Mouse (Mus musculus) macrophage (primary cell): ENCODE results near the gene Efcab10. TPM values are rescaled to one million over a fixed set of nuclear protein-coding genes. Genes with fewer than 3 reads are reported as not detected.
A peak's percentile ranks its signal among the peaks of the same experiment; 100 is the strongest.

Experiments used
- H3K27ac ChIP-seq: fragments of 350-480 bp; formaldehyde crosslinking; 2 replicates; pipeline ENCODE4 v1.9.0; 2021
- H3K36me3 ChIP-seq: fragments of 350-480 bp; formaldehyde crosslinking; 2 replicates; pipeline ENCODE4 v1.9.0; 2021; ENCODE audit errors: inconsistent target
- H3K4me3 ChIP-seq: fragments of 350-480 bp; formaldehyde crosslinking; 2 replicates; pipeline ENCODE4 v1.9.0; 2021; ENCODE audit errors: inconsistent target
- H3K79me2 ChIP-seq: fragments of 350-480 bp; formaldehyde crosslinking; 2 replicates; pipeline ENCODE4 v1.9.0; 2021; ENCODE audit errors: inconsistent target
- WGBS: methylation state at CpG from one replicate; pipeline ENCODE4 v1.1.7; 2026; ENCODE audit warnings: inconsistent platforms; ENCODE audit not compliant: missing documents; 5-methylcytosine and 5-hydroxymethylcytosine counted together
- polyA plus RNA-seq: library from polyadenylated mRNA; stranded (reverse); fragments of 250-400 nt; gene quantifications from 3 replicates; pipeline ENCODE4 v1.2.4, GENCODE M21; 2018; ENCODE audit warnings: inconsistent platforms
- total RNA-seq, 78 experiments: library from RNA; depleted of rRNA; stranded (reverse); fragments of 250-400 nt; gene quantifications; 1 replicate in 9 of 78; 2 replicates in 24 of 78; 3 replicates in 43 of 78; 4 replicates in 2 of 78; pipeline ENCODE4 v1.2.4; 2018; ENCODE audit warnings: inconsistent platforms in 56 of 78

Efcab10 gene
- not detected for total RNA-seq (2018; cell fraction: chromatin; rRNA removed)
- total RNA-seq (2018; cell fraction: cytosol; rRNA removed), result not detected
- not detected for total RNA-seq (2018; cell fraction: nucleus; rRNA removed)
- polyA plus RNA-seq, result not detected in 3 replicates

DNA sequence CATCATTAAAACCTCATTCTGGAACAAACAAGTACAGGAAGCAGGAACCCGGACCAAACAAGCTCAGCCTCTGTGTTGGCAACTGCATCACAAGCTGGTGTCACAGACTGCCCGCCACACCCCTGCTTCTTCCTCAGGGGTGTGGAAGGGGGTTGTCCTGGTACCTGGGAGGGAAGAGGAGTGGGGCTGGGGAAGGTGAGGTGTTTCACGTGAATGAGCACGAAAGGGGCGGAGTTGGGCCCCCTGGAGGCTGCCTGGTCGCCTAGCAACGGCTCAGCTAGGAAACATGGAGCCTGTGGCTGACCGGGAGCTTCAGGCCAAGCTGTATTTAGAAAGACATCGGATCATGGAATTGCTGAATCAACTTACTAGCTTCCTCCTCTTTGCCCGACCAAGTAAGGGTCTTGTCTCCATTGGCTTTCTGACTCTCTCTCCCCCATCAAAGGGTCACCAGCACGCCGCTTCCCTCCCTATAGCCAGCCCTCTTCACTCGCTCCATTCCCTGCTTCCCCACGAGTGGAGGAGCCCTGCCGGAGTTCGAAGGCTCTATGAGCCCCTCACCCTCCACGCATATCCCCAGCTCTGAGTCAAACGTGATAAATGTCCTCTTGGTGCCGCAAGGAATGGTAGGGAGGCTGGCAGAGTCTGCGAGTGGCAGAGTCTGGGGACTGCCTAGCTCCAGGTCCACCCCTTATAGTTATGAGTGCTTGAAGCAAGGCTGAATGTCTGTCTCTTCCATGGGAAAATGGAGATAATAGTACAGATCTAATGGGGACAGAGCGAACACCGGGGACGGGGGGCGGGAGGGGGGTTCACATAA is at the start of gene Efcab10:
Efcab10 (plus strand) TSS at position 51 of the 820 bp plus-strand sequence.
- H3K27ac ChIP-seq, result no peak within 1 kb of the TSS
- no peaks in the 10 kb centered on the region for H3K36me3 ChIP-seq
- WGBS, result 46% methylated on average over 24 of the region's 24 CpGs
- H3K4me3 ChIP-seq, result no peak within 1 kb of the TSS
- no peaks in the 10 kb centered on the region for H3K79me2 ChIP-seq

DNA sequence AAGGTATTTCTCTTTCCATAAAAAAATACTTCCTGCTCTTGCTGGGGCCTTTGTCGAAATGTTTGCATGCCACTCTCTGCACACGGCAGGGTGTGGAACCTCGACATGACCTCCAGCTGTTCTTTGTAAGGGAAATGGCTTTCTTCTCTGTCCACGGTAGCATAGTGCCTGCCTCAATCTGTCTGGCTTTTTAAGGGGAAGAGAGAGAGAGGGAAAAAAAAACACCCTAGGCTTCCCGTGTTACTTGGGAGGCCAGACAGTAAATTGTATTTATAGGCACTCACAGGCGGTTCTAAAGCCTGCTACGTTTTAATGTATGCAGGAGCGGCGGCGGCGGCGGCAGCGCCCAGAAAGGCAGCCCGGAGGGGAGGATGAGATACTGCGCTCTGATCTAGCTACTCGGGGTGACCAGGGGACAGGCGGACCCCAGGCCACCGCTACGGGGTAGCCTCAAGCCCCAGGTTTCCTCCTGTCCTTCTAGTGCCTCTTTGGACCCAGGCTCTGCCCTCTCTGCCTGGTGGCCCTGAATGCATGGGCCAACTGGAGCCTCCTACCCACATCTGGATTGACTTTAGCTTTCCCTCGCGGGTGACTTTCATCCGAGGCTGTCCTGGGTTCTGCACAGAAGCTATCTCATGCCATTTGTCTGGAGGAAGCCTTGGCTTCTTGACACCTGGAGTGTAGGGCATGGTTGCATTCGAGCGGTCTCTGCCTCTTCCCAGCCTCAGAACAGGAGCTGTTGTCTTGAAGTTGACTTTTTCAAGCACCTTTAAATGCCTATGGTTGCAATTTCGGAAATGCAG is 49.5 kb upstream of the Efcab10 start:
- WGBS, result 92% methylated on average over 25 of the region's 25 CpGs
- no peak overlapping the region for H3K4me3 ChIP-seq
- H3K36me3 ChIP-seq, result peaks cover 95% of the 10 kb centered on the region
- H3K27ac ChIP-seq, result no peak overlapping the region
- H3K79me2 ChIP-seq, result no peaks in the 10 kb centered on the region

DNA sequence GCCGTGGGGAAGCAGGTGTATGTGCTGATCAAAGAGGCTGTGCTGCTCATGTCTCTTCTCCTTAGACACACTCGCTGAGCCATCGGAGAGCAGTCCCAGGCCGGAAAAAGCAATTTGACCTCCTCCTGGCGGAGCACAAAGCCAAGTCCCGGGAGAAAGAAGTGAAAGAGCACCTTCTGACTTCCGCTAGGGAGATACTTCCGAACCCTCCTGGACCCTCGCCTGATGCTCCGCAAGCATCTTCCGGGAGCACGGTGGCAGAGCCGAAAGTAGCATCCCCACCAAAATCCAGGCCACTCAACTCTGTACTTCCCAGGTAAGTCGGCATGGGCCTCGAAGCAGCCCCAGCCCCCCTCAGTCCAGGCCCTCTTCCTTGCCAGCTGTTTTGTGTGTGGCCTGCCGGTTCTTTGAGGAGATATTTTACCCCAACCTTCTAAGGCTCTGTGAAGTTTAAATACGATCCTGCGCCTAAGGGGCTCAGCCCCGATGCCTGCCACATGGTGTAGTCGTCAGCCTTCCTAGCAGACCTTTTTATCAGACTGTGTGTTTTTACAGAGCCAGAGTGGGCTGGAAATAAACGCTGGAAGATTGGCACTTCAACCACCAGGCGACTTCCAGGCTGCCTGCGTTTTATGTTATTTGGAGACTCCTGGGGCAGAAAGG is 48.8 kb upstream of the Efcab10 start:
- Histone ChIP-seq H3K4me3 (no peak overlapping the region), H3K27ac (no peak overlapping the region), H3K79me2 (no peaks in the 10 kb centered on the region), H3K36me3 (peaks cover 95% of the 10 kb centered on the region)
- WGBS, result 89% methylated on average over 23 of the region's 23 CpGs

DNA sequence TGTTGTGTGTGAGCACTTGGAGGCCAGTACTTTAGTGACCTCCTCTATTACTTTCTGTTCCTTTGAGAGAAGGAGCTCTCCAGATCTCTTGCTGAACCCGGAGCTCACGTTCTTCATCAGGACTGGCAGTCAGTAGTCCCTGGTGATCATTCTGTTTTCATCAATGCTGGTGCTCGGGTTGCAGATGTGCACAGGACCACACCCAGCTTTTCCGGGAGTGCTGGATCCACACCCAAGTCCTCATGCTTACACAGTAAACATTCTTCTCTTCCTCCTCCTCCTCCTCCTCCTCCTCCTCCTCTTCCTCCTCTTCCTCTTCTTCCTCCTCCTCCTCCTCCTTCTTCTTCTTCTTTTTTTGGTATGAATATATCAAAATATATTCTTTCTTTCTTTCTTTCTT is 42.0 kb upstream of the Efcab10 start:
- Histone ChIP-seq H3K27ac (no peak overlapping the region), H3K36me3 (peaks cover 78% of the 10 kb centered on the region), H3K4me3 (no peak overlapping the region), H3K79me2 (no peaks in the 10 kb centered on the region)
- 100% methylated on average over 4 of the region's 4 CpGs for WGBS

DNA sequence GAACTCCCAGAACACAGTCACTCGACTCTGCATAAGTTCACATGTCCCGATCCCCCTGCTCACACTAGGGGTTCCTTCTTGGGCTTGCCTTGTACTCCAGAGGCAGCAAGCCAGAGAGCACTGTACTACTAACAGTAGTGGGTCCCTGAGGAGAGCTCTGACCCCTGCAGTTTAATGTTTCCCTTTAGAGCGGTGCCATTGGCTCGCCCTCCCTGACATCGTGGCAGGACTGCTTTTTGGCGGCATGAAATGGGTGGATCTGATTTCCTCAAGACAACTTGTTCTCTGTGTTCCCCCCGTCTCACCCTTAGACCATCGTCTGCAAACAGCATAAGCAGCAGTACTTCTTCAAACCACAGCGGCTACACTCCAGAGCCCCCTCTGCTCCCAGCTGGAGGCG is 36.3 kb upstream of the Efcab10 start:
- no peak overlapping the region for H3K4me3 ChIP-seq
- no peak overlapping the region for H3K27ac ChIP-seq
- H3K36me3 ChIP-seq, result peaks cover 78% of the 10 kb centered on the region
- no peaks in the 10 kb centered on the region for H3K79me2 ChIP-seq
- 98% methylated on average over 10 of the region's 10 CpGs for WGBS

DNA sequence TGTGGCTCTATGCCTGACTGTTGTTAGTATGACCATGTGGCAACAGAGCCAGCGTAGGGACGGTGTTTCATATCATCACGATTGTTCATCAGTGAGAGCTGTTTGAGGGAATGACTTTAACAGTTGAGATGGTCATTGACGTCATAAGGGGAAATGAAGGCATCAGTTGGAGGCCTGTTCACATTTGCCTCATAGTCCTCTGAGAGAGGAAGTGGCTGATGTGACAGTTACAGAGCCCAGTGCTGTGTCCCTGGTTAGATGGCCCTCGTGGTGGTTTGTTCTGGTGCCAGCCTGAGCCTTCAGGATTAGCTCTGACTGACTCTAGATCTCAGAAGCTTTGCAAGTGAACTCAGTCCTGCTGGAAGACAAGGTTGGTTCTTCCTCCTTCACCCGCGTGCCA is 35.4 kb upstream of the Efcab10 start:
- no peak overlapping the region for H3K4me3 ChIP-seq
- no peaks in the 10 kb centered on the region for H3K79me2 ChIP-seq
- H3K36me3 ChIP-seq, result peaks cover 80% of the 10 kb centered on the region
- WGBS, result 44% methylated on average over 7 of the region's 7 CpGs
- H3K27ac ChIP-seq, result no peak overlapping the region

DNA sequence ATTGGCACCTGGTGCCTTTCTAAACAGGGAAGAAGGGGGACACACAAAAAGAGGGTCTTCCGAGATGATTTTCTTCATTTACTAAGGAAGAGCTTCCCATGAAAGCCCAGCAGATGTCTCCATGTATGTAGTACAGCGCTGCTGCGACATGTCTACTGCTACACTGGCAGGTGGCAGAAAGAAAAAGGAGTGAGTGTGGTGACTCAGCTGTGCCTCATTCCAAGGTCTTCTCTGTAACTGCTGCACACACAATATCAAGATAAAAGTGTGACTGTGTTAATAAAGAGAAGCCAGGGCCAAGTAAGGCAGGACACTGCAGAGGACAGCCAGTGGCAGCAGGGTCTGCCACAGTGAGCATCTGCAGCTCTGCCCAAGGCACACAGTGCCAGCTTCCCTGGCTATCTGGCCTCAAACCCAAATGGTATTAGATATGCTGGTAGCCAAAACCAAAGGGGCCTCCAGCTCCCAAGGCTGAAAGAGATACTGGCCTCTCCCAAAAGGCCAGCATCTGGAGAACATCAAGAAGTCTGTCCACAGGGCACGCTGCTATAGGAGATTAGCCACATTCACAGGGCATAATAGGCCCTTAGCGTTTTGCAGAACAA is 34.7 kb upstream of the Efcab10 start:
- peaks cover 80% of the 10 kb centered on the region for H3K36me3 ChIP-seq
- 93% methylated on average over 5 of the region's 5 CpGs for WGBS
- no peaks in the 10 kb centered on the region for H3K79me2 ChIP-seq
- no peak overlapping the region for H3K27ac ChIP-seq
- H3K4me3 ChIP-seq, result no peak overlapping the region

DNA sequence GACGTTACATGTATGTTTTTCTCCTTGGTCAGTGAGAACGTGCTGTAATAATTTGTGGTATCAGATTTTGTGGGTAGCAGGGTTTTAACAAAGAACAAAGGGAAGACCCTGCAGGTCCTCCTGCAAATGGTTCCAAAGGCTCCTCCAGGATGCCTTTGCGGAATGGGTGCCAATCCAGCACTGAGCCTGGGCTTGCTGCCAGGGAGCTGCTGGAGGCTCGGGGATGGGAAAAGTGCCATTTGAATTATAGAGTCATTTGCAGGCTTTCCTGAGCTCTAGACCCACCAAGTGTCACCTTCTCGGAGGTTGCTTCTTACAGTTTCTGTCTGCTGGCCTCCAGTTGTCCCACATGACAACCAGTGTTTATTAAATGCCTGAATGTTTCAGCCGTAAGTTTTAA is 33.9 kb upstream of the Efcab10 start:
- peaks cover 84% of the 10 kb centered on the region for H3K36me3 ChIP-seq
- 88% methylated on average over 6 of the region's 6 CpGs for WGBS
- no peak overlapping the region for H3K4me3 ChIP-seq
- no peaks in the 10 kb centered on the region for H3K79me2 ChIP-seq
- no peak overlapping the region for H3K27ac ChIP-seq

DNA sequence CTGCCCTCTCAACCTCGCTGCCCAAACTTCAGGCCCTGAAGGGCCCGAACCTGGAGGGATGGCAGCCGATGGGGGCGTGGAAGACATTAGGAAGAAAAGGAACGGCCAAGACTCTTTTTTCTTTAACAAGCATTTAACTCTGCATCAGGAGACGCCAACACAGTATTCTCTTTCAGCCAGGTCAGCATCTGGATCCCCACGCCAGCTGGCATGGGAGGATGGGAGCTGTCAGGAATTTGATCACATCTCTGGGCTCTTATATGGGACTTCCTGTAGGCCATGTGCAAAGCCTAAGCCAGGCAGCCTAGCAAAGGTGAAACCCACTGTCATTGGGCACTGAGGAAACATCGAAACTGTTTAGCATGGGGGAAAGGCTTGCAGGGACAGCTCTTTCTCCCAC is 30.1 kb upstream of the Efcab10 start:
- Histone ChIP-seq H3K4me3 (no peak overlapping the region), H3K27ac (no peak overlapping the region), H3K36me3 (peaks cover 89% of the 10 kb centered on the region), H3K79me2 (no peaks in the 10 kb centered on the region)
- WGBS, result 96% methylated on average over 8 of the region's 8 CpGs

DNA sequence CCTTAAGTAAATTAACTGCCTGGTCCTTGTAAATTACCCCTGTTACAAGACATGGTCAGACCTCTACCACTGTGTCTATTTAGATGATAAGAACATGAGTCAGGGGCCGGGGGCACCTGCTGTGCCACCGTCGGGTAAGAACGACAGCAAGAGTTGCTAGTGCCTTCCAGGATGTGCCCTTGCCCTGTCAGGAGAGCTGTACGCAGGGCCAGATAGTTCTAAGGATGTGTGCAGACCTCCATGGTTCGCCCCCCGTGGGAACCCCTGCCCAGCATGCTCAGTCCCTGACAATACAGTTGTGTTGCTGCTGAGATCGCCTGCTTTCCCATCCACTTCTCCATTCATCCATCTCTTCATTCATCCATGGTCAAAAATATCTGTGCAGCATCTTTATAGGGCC is 29.5 kb upstream of the Efcab10 start:
- Histone ChIP-seq H3K79me2 (no peaks in the 10 kb centered on the region), H3K4me3 (no peak overlapping the region), H3K36me3 (peaks cover 82% of the 10 kb centered on the region), H3K27ac (no peak overlapping the region)
- WGBS, result 96% methylated on average over 8 of the region's 8 CpGs

DNA sequence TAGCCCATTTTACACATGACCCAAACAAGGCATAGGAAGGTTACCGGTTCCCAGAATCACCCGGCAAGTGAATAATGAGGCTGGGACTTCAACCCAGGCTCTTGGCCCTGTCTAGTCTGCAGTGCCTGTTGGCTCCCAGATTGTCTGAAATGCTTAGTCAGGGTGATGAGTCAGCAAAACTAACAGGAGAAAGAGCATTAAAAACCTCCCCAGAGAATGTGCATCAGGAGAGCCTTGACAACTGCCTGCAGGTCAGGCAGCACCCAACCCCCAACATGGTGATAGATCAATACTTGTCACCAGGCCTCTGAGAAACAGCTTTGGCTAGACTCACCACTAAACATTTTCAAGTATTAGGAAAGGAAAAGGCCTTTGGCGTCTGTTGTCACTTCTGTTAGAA is 25.1 kb upstream of the Efcab10 start:
- no peak overlapping the region for H3K4me3 ChIP-seq
- WGBS, result 92% methylated on average over 3 of the region's 3 CpGs
- no peak overlapping the region for H3K27ac ChIP-seq
- H3K79me2 ChIP-seq, result no peaks in the 10 kb centered on the region
- H3K36me3 ChIP-seq, result peaks cover 46% of the 10 kb centered on the region

DNA sequence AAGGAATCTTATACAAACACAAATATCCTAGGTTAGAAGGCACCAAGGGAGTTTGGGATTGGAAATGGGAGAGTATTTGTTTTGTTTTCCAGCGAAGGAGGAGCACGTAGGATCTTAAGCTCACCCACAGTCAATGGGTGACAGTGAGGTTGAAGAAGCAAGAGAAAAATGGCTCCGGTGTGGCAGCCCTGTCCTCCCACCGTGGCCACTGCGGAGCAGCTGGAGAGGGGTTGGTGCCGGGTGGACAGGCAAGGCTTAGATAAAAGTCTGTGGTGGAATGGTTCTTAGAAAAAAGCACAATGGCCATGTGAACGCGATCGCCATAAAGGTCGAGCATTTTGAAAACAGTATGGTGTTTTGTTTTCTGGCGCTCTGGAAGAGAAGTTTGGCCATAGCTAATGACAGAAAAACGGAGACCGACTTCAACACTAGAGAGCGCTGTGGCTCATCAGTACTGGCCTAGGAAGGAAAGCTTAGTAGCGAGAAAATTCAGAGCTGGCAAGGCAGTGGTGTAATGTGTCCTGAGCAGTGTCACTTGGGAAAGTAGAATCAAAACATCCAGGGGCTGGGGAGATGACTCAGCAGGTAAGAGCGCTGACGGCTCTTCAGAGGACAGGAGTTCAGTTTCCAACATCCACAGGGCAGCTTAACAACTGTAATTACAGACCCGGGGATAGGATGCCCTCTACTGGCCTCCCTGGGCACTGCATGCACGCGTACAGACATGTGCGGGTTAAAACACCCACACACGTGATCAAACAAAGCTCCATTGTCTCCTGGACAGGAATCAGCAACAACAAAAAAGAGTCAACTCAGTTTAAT is 14.8 kb upstream of the Efcab10 start:
- H3K36me3 ChIP-seq, result no peaks in the 10 kb centered on the region
- WGBS, result 21% methylated on average over 20 of the region's 22 CpGs
- no peaks in the 10 kb centered on the region for H3K79me2 ChIP-seq
- peak overlapping the region; percentile 12; the same call in 1 of the 2 replicates for H3K4me3 ChIP-seq
- no peak overlapping the region for H3K27ac ChIP-seq

DNA sequence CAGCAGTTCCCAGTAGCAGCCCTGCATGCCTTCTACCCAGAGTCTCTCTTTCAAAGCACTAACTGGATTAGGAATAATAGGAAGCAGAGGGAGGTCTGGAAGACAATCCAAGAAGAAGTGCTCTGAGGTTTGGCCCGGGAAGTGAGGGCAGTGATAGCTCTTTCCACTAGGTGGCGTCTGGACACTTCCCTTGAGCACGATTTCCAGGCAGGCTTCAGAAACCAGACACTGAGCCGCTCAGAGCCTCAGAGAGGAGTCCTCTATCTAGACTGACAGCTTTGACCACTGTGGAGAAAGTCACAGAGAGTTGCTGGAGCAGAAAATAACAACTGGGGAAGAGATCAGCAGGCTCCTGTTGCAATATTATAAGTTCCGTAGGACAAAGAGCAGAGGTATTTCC is 5.8 kb upstream of the Efcab10 start:
- WGBS, result 27% methylated on average over 5 of the region's 5 CpGs
- H3K36me3 ChIP-seq, result no peaks in the 10 kb centered on the region
- no peak overlapping the region for H3K27ac ChIP-seq

More for the DNA sequence above, 5.8 kb upstream of the Efcab10 start:
- Histone ChIP-seq H3K4me3 (no peak overlapping the region), H3K79me2 (no peaks in the 10 kb centered on the region)
